Mouse (Mus musculus): ENCODE measurements around the gene Zdhhc19. TPM values are rescaled to one million over a fixed set of nuclear protein-coding genes. Genes with fewer than 3 reads are reported as not detected.

Gene Zdhhc19
- polyA plus RNA-seq, 1 experiment from 2014 or later: 0.22 TPM

GRCm38 (mm10) chr16:32510399-32511337 lies 14.6 kb downstream of the Zdhhc19 start:
- no peak overlapping the region for H3K4me2 ChIP-seq
- no peaks in the 10 kb centered on the region for H3K36me3 ChIP-seq
- 70% methylated on average over 18 of the region's 18 CpGs for WGBS
- ATAC-seq (ENCODE audit: low FRiP score, low read depth): no peak
- no peak overlapping the region for H3K9ac ChIP-seq
- no peaks in the 10 kb centered on the region for H3K9me3 ChIP-seq
- no peaks in the 10 kb centered on the region for H3K27me3 ChIP-seq
- peaks cover 11% of the 10 kb centered on the region for H3K4me1 ChIP-seq (replicated peaks)
- no peak overlapping the region for H3K4me3 ChIP-seq
- H3K27ac ChIP-seq (replicated peaks): no peak overlapping the region

GRCm38 (mm10) chr16:32511338-32511734 lies 15.3 kb downstream of the Zdhhc19 start:
- H3K4me2 ChIP-seq: no peak overlapping the region
- no peak overlapping the region for H3K4me3 ChIP-seq
- H3K36me3 ChIP-seq: no peaks in the 10 kb centered on the region
- H3K27me3 ChIP-seq: no peaks in the 10 kb centered on the region
- H3K4me1 ChIP-seq (replicated peaks): peaks cover 17% of the 10 kb centered on the region
- no peaks in the 10 kb centered on the region for H3K9me3 ChIP-seq
- no peak for ATAC-seq (ENCODE audit: low FRiP score, low read depth)
- H3K9ac ChIP-seq: no peak overlapping the region
- 87% methylated on average over 3 of the region's 3 CpGs for WGBS
- H3K27ac ChIP-seq (replicated peaks): no peak overlapping the region

- no peak overlapping the region for H3K27ac ChIP-seq (replicated peaks)
- ATAC-seq (ENCODE audit: low FRiP score, low read depth): no peak
- peaks cover 23% of the 10 kb centered on the region for H3K4me1 ChIP-seq (replicated peaks)
- no peaks in the 10 kb centered on the region for H3K9me3 ChIP-seq
- H3K4me2 ChIP-seq: no peak overlapping the region
- no peak overlapping the region for H3K4me3 ChIP-seq
- no peaks in the 10 kb centered on the region for H3K27me3 ChIP-seq
- H3K36me3 ChIP-seq: no peaks in the 10 kb centered on the region
- 95% methylated on average over 8 of the region's 8 CpGs for WGBS
- no peak overlapping the region for H3K9ac ChIP-seq
Observed at GRCm38 (mm10) chr16:32511827-32512490, 15.9 kb downstream of the Zdhhc19 start.

- no peaks in the 10 kb centered on the region for H3K9me3 ChIP-seq
- no peak overlapping the region for H3K9ac ChIP-seq
- WGBS: 66% methylated on average over 3 of the region's 3 CpGs
- H3K4me1 ChIP-seq (replicated peaks): peaks cover 24% of the 10 kb centered on the region
- H3K27ac ChIP-seq (replicated peaks): 0 out of 2 replicates have a peak overlapping the region, but pooled peaks have one; percentile 14
- H3K27me3 ChIP-seq: no peaks in the 10 kb centered on the region
- no peak overlapping the region for H3K4me2 ChIP-seq
- no peak for ATAC-seq (ENCODE audit: low FRiP score, low read depth)
- H3K4me3 ChIP-seq: no peak overlapping the region
- H3K36me3 ChIP-seq: no peaks in the 10 kb centered on the region
Observed at GRCm38 (mm10) chr16:32512921-32513320, 16.9 kb downstream of the Zdhhc19 start.

- ATAC-seq (ENCODE audit: low FRiP score, low read depth): no peak
- H3K27me3 ChIP-seq: no peaks in the 10 kb centered on the region
Observed at GRCm38 (mm10) chr16:32513401-32513800, 17.3 kb downstream of the Zdhhc19 start.

GRCm38 (mm10) chr16:32513948-32514347 lies 17.9 kb downstream of the Zdhhc19 start:
- ATAC-seq (ENCODE audit: low FRiP score, low read depth): no peak
- Histone ChIP-seq H3K36me3 (no peaks in the 10 kb centered on the region), H3K9ac (no peak overlapping the region), H3K9me3 (no peaks in the 10 kb centered on the region), H3K27ac (replicated peaks) (no peak overlapping the region), H3K4me1 (replicated peaks) (peaks cover 24% of the 10 kb centered on the region), H3K27me3 (no peaks in the 10 kb centered on the region), H3K4me3 (no peak overlapping the region), H3K4me2 (no peak overlapping the region)
- WGBS: 91% methylated on average over 6 of the region's 6 CpGs

More at GRCm38 (mm10) chr16:32513401-32513800, 17.3 kb downstream of the Zdhhc19 start:
- Histone ChIP-seq H3K4me1 (replicated peaks) (peaks cover 24% of the 10 kb centered on the region), H3K4me2 (no peak overlapping the region), H3K4me3 (no peak overlapping the region), H3K9ac (no peak overlapping the region), H3K9me3 (no peaks in the 10 kb centered on the region), H3K27ac (replicated peaks) (no peak overlapping the region), H3K36me3 (no peaks in the 10 kb centered on the region)
- 94% methylated on average over 6 of the region's 6 CpGs for WGBS

GRCm38 (mm10) chr16:32516006-32516962 lies 20.2 kb downstream of the Zdhhc19 start:
- peak overlapping the region; percentile 42 for H3K9ac ChIP-seq
- peak overlapping the region; percentile 49 for H3K4me2 ChIP-seq
- H3K27me3 ChIP-seq: no peaks in the 10 kb centered on the region
- H3K36me3 ChIP-seq: no peaks in the 10 kb centered on the region
- ATAC-seq (ENCODE audit: low FRiP score, low read depth): peak; percentile 93
- H3K9me3 ChIP-seq: no peaks in the 10 kb centered on the region
- peaks cover 19% of the 10 kb centered on the region for H3K4me1 ChIP-seq (replicated peaks)
- WGBS: 8% methylated on average over 21 of the region's 21 CpGs
- H3K4me3 ChIP-seq: peak overlapping the region; percentile 14
- peak overlapping the region; percentile 96 for H3K27ac ChIP-seq (replicated peaks)

GRCm38 (mm10) chr16:32517785-32518481 lies 21.9 kb downstream of the Zdhhc19 start:
- Histone ChIP-seq H3K9me3 (no peaks in the 10 kb centered on the region), H3K36me3 (no peaks in the 10 kb centered on the region), H3K4me2 (no peak overlapping the region), H3K27ac (replicated peaks) (no peak overlapping the region), H3K4me1 (replicated peaks) (peaks cover 19% of the 10 kb centered on the region), H3K4me3 (no peak overlapping the region), H3K9ac (no peak overlapping the region), H3K27me3 (no peaks in the 10 kb centered on the region)
- 89% methylated on average over 12 of the region's 12 CpGs for WGBS
- ATAC-seq (ENCODE audit: low FRiP score, low read depth): no peak

GRCm38 (mm10) chr16:32519656-32520371 lies 23.7 kb downstream of the Zdhhc19 start:
- no peak overlapping the region for H3K9ac ChIP-seq
- H3K4me1 ChIP-seq (replicated peaks): peaks cover 32% of the 10 kb centered on the region
- no peak overlapping the region for H3K4me3 ChIP-seq
- no peaks in the 10 kb centered on the region for H3K36me3 ChIP-seq
- no peak overlapping the region for H3K27ac ChIP-seq (replicated peaks)
- H3K4me2 ChIP-seq: no peak overlapping the region
- WGBS: 88% methylated on average over 15 of the region's 15 CpGs
- no peak for ATAC-seq (ENCODE audit: low FRiP score, low read depth)
- H3K27me3 ChIP-seq: no peaks in the 10 kb centered on the region
- no peaks in the 10 kb centered on the region for H3K9me3 ChIP-seq

- Histone ChIP-seq H3K4me2 (no peak overlapping the region), H3K27me3 (no peaks in the 10 kb centered on the region), H3K9ac (no peak overlapping the region), H3K9me3 (no peaks in the 10 kb centered on the region), H3K4me1 (replicated peaks) (peaks cover 30% of the 10 kb centered on the region), H3K36me3 (no peaks in the 10 kb centered on the region), H3K4me3 (no peak overlapping the region), H3K27ac (replicated peaks) (no peak overlapping the region)
- WGBS: 64% methylated on average over 9 of the region's 9 CpGs
- no peak for ATAC-seq (ENCODE audit: low FRiP score, low read depth)
Observed at GRCm38 (mm10) chr16:32520372-32520748, 24.3 kb downstream of the Zdhhc19 start.

Measured in hindbrain, embryonic 15.5 days (tissue).